Mouse (Mus musculus) limb, embryonic 13.5 days (tissue): ENCODE measurements at regions not wholly inside any gene's neighbourhood (a gene's known extent, or its start where the extent isn't known, plus 50 kb on each side); places are given as distances from the start of the nearest gene placed in this dataset.
A peak's percentile ranks its signal among the peaks of the same experiment; 100 is the strongest.

Experiments
- ATAC-seq: fragments of 200-750 bp; cut with Nextera tagmentation; 2 replicates; pipeline ENCODE4 v1.8.0; 2017; ENCODE audit warnings: low read depth, moderate number of reproducible peaks, moderate TSS enrichment; ENCODE audit not compliant: low FRiP score
- H3K27ac ChIP-seq: fragments of 300-500 bp; sonication (generic); 2 replicates; pipeline ENCODE4 v1.5.1; 2015; ENCODE audit warnings: inconsistent platforms, mild to moderate bottlenecking, moderate library complexity
- H3K27me3 ChIP-seq: fragments of 300-500 bp; sonication (generic); 2 replicates; pipeline ENCODE4 v1.6.1; 2015; ENCODE audit warnings: mild to moderate bottlenecking, inconsistent platforms
- H3K36me3 ChIP-seq: fragments of 300-500 bp; sonication (generic); 2 replicates; pipeline ENCODE4 v1.6.1; 2015; ENCODE audit warnings: inconsistent platforms, mild to moderate bottlenecking, moderate library complexity
- H3K4me1 ChIP-seq: fragments of 300-500 bp; sonication (generic); 2 replicates; pipeline ENCODE4 v1.6.1; 2015; ENCODE audit warnings: inconsistent platforms
- H3K4me2 ChIP-seq: fragments of 300-500 bp; sonication (generic); replicated peaks from 2 replicates; pipeline ENCODE4 v1.6.1; 2015; ENCODE audit warnings: inconsistent platforms, mild to moderate bottlenecking, moderate library complexity
- H3K4me3 ChIP-seq: fragments of 300-500 bp; sonication (generic); 2 replicates; pipeline ENCODE4 v1.5.1; 2015; ENCODE audit warnings: moderate library complexity, mild to moderate bottlenecking, inconsistent platforms
- H3K9ac ChIP-seq: fragments of 300-500 bp; sonication (generic); 2 replicates; pipeline ENCODE4 v1.6.1; 2015; ENCODE audit warnings: mild to moderate bottlenecking, inconsistent platforms
- H3K9me3 ChIP-seq: fragments of 300-500 bp; sonication (generic); 2 replicates; pipeline ENCODE4 v1.6.1; 2016; ENCODE audit warnings: inconsistent platforms
- WGBS: fragments of 180-500 bp; shearing (Covaris S2); methylation state at CpG from one replicate; pipeline ENCODE4 v1.1.7; 2015; 5-methylcytosine and 5-hydroxymethylcytosine counted together

DNA sequence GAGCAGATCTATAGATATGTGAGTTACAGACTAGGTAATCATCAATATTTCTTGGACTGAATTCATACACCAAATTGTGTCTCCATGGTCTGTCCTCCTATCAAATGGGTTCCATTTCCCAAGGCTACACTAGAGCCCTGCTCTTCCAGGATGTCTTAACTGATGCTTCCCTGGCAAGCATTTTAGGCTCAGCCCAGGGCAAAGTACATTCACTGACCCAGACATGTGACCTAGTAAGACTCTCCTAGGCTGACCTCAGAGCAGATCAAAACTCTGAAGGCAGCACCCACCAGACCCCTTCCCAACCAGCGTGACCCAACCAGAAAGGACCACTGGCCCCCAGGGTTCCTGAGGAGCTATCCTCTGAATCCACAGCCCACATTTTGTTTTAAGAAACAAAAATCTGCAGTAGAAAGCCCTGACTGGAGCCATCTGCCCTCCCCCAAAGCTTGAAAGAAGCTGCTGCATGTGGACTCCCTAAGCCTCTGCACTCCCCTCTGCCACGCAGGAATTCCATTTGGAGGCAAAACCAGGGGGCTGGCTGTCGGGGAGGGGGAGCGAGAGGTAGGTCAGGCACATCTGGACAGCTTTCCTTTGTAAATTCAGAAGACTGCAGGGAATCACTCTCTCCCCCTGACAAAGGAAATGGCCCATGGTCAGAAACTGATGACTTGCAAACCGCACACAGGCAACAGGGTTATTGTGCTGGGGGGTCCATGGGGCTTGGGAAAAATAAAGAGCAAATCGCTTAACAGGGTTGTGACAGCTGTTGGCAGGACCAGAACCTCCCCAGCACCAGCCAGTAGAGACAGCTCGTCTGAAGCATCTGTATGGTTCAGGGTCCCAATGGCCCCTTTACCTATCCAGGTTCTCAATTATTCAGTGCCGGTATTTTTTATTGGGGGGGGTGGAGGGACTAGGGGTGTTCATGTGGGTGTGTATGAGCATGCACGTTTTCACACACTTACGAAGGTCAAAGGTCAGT lies 182.0 kb upstream of the Usp24 start:
- peaks cover 32% of the 10 kb centered on the region for H3K4me1 ChIP-seq
- peak overlapping the region; percentile 39; the same call in 1 of the 2 replicates for H3K27ac ChIP-seq
- H3K36me3 ChIP-seq: no peaks in the 10 kb centered on the region
- no peak overlapping the region for H3K9ac ChIP-seq
- 41% methylated on average over 10 of the region's 10 CpGs for WGBS
- ATAC-seq: no peak
- no peak overlapping the region for H3K4me3 ChIP-seq
- no peaks in the 10 kb centered on the region for H3K9me3 ChIP-seq
- H3K27me3 ChIP-seq: no peaks in the 10 kb centered on the region
- H3K4me2 ChIP-seq: no peak overlapping the region

DNA sequence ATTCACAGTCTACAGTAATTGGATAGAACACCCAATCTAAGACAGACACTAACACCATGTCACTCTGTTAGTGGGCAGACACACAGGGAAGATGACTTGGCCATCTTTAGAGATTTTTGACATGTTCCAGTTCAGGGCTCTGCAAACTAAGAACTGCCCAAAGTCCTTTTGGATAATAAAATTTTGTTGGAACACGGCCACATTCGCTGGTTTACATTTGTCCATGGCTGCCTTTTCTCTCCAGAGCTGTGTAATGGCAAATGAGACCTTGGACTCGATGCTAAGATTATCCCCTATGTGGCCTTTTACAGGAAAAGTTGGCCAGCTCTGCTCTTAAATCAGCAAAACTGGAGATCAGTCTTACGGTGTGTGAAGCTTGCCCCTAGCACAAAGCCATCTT lies 173.3 kb upstream of the Usp24 start:
- Histone ChIP-seq H3K9me3 (no peaks in the 10 kb centered on the region), H3K36me3 (no peaks in the 10 kb centered on the region), H3K4me2 (no peak overlapping the region), H3K9ac (no peak overlapping the region), H3K27ac (no peak overlapping the region), H3K27me3 (peaks cover 1% of the 10 kb centered on the region; the same call in 1 of the 2 replicates), H3K4me3 (no peak overlapping the region), H3K4me1 (peaks cover 9% of the 10 kb centered on the region)
- WGBS: 70% methylated on average over 4 of the region's 4 CpGs
- ATAC-seq: no peak; the same call in 1 of the 2 replicates

DNA sequence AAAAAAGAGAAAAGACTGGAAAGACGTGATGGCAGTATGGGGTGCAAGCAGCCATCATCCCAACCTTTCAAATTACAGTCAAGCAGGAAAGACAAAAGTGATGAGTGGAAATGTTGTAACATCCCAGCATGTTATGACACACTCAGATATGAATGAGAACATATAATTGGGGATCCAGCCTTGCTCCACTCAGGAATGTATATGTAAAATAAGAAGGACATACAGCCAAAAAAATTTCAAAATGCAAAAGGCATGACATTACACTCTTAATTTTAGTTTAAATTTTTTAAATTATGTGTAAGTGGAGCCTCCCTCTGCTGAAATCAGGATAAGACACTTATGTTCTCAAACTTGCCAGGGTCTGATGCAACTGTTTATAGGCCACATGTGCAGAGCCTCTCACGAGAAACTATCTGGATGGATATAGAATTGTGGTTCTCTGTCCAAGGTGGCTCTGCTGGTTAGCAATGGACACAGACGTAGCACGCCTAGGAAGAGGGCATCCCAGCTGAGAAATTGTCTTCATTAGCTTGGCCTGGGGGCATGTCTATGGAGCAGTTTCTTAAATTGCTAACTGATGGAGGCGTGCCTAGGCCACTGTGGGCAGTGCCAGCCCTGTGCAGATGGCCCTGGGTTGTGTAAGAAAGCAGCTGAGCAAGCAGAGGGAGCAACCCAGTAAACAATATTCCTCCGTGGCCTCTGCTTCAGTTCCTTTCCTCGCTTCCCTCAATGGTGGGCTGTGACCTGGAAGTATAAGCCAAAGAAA lies 171.5 kb upstream of the Usp24 start:
- no peaks in the 10 kb centered on the region for H3K36me3 ChIP-seq
- H3K4me1 ChIP-seq: peaks cover 14% of the 10 kb centered on the region
- H3K9me3 ChIP-seq: no peaks in the 10 kb centered on the region
- peaks cover 7% of the 10 kb centered on the region; the same call in 1 of the 2 replicates for H3K27me3 ChIP-seq
- H3K4me2 ChIP-seq: no peak overlapping the region
- no peak overlapping the region for H3K27ac ChIP-seq
- WGBS: 79% methylated on average over 7 of the region's 7 CpGs
- ATAC-seq: no peak
- no peak overlapping the region for H3K9ac ChIP-seq
- no peak overlapping the region for H3K4me3 ChIP-seq

DNA sequence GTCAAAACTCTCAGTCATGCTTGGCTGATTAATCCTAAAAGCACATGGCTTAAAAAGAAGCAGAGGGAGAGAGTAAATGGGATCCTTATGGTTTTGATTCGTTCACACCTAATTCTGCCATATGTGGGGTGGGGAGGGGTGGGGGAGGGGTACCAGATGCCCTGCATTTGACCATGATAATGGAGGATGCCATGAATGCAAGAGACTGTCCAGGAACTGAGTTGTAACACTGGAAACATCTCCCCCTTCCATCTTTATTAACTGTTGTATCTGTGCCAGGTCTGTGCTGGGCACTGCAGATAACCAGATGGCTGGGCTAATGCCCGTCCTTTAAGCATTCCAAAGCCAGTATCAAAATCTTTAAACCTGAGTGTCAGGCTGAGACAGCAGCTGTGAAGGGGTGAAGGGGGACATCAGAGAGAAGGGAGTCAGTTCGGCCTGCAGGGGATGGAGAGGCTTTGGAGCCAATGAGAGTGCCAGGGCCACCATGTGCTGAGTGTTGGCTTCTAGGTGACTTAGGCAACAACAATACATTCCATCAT lies 169.0 kb upstream of the Usp24 start:
- H3K9ac ChIP-seq: no peak overlapping the region
- H3K4me3 ChIP-seq: no peak overlapping the region
- no peaks in the 10 kb centered on the region for H3K36me3 ChIP-seq
- WGBS: 44% methylated on average over 3 of the region's 3 CpGs
- H3K4me2 ChIP-seq: no peak overlapping the region
- no peak overlapping the region for H3K27ac ChIP-seq
- H3K4me1 ChIP-seq: peaks cover 32% of the 10 kb centered on the region
- ATAC-seq: no peak
- no peaks in the 10 kb centered on the region for H3K9me3 ChIP-seq
- H3K27me3 ChIP-seq: peaks cover 7% of the 10 kb centered on the region; the same call in 1 of the 2 replicates

DNA sequence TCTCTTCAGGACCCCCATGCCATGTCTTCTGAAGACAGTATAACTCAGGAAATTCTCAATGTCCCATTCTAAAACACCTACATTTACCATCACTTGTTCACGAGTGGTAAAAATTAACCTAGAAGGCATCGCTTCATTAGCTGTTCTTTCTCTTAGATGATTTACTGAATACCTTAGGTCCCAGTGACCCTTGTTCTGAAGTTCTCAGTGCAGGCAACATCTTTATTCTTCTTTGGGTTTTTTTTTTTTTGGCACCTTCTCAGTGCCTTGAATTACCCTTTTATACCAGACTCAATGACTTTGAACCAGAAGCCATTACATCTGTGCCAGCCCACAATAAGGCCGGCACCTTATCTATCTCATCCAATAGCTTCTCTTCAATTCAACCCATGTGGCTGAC lies 167.1 kb upstream of the Usp24 start:
- WGBS: 87% methylated on average over 3 of the region's 3 CpGs
- Histone ChIP-seq H3K9me3 (peaks cover 8% of the 10 kb centered on the region; the same call in 1 of the 2 replicates), H3K4me3 (no peak overlapping the region), H3K4me2 (no peak overlapping the region), H3K4me1 (peaks cover 32% of the 10 kb centered on the region), H3K36me3 (no peaks in the 10 kb centered on the region), H3K9ac (no peak overlapping the region), H3K27ac (no peak overlapping the region), H3K27me3 (peaks cover 7% of the 10 kb centered on the region; the same call in 1 of the 2 replicates)
- ATAC-seq: no peak

DNA sequence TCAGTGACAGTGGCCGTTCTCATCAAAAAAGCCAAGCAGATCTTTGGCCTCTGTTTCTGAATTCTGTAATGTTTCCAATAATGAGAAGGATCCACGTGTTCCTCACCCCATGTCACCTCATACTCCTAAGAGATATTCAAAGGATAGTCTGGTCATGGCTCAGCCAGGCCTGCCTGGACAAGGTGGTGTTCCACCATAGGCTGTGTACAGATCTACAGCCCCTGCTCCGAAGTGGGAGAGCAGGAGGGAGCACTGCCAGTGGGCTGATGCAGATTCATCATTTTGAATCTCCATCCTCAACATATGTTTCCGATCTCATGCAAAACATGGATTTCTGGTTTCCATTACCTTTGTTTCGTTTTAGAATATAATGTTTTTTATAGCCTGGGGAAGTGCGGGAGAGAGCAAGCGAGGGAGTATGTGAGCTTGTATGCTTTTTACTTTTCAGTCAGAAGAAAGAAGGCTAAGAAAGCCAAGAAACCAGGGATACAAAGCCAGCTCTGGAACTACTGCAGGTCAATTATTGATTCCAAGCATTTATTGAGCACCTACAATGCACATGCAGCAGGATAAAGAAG lies 166.5 kb upstream of the Usp24 start:
- no peak overlapping the region for H3K4me3 ChIP-seq
- H3K9me3 ChIP-seq: peaks cover 8% of the 10 kb centered on the region; the same call in 1 of the 2 replicates
- peaks cover 7% of the 10 kb centered on the region; the same call in 1 of the 2 replicates for H3K27me3 ChIP-seq
- peak; percentile 55; the same call in 1 of the 2 replicates for ATAC-seq
- no peaks in the 10 kb centered on the region for H3K36me3 ChIP-seq
- WGBS: 48% methylated on average over 7 of the region's 7 CpGs
- H3K4me2 ChIP-seq: no peak overlapping the region
- peaks cover 32% of the 10 kb centered on the region for H3K4me1 ChIP-seq
- H3K27ac ChIP-seq: peak overlapping the region; percentile 63; the same call in 1 of the 2 replicates
- no peak overlapping the region for H3K9ac ChIP-seq

DNA sequence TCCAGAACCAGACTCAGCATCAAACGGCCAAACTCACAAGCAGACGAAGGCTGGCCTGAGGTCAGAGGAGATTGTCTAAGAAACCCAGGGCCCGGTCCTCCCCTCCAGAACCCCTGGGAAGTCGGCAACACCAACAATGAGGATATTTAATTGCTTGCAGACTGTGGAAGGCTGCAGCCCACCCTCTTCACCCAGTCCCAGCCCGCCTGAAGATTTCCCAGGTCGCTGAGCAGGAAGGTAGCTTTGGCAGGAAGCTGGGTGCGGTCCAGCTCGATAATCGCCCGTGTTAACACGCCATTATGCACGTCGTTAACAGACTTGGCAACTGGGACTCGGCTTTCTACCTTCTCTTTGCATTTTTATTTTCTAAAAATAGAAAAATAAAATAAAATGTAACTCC lies 165.2 kb upstream of the Usp24 start:
- 25% methylated on average over 14 of the region's 14 CpGs for WGBS
- H3K4me2 ChIP-seq: 0 out of 2 replicates have a peak overlapping the region, but pooled peaks have one; percentile 11
- peak overlapping the region; percentile 63; the same call in 1 of the 2 replicates for H3K27ac ChIP-seq

DNA sequence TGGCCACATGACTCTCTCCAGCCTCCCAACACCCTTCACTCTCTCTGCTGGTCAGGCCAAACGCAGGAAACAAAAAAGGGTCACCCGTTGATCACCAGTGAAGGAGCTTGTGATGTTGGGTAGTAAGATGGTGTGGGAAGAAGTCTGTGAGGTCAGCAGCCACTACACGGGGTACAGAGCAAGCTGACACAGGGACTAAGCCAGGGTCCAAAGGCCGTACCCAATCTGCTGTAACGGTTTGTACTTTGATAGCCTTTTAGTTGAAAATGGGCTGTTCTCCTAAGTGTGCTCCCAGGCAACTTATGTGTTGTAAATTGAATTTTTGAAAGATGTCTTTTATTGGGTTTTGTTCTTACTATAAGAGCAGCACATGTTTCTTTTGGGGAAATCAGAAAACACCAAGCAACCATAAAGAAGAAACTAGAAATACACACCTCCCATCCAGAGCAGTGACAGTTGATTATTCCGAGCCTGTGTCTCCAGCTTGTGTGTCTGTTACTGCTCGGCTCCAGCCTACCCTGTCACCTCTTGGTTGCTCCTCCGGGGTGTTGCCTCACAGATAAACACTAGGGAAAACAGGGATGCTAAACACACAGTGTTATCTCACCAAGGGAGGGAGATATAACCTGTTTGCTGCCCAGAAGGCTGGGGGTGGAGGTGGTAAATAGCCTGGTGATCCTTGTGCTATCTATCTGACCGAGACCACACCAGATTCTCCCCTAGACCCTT lies 158.4 kb upstream of the Usp24 start:
- Histone ChIP-seq H3K27ac (no peak overlapping the region), H3K4me2 (no peak overlapping the region), H3K4me3 (no peak overlapping the region), H3K27me3 (peaks cover 13% of the 10 kb centered on the region; the same call in 1 of the 2 replicates), H3K4me1 (0 out of 2 replicates have a peak, but pooled peaks cover 2% of the 10 kb centered on the region), H3K36me3 (no peaks in the 10 kb centered on the region), H3K9me3 (peaks cover 7% of the 10 kb centered on the region; the same call in 1 of the 2 replicates), H3K9ac (no peak overlapping the region)
- no peak for ATAC-seq
- WGBS: 79% methylated on average over 9 of the region's 9 CpGs

More for the DNA sequence above, 165.2 kb upstream of the Usp24 start:
- Histone ChIP-seq H3K4me1 (peaks cover 32% of the 10 kb centered on the region), H3K9ac (no peak overlapping the region), H3K27me3 (peaks cover 7% of the 10 kb centered on the region; the same call in 1 of the 2 replicates), H3K36me3 (no peaks in the 10 kb centered on the region), H3K4me3 (no peak overlapping the region), H3K9me3 (peaks cover 11% of the 10 kb centered on the region; the same call in 1 of the 2 replicates)
- no peak for ATAC-seq

DNA sequence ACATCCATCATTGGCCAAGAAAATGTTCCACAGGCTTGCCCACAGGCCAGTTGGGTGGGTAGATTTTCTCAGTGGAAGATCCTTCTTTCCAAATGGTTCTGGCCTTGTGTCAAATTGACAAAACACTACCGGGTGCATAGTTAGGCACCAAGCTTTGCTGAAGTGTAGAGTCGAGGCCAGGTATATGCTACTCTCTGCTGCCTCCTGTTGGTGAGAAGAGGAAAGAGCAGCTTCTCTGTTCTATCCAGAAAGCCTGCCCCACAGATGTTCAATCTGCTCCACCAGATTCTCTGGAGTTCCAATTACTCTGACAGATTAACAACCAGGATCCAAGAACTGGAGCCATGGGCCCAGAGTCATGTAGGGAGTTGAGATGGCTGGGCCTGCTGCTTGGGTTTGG lies 154.4 kb upstream of the Usp24 start:
- no peak overlapping the region for H3K27ac ChIP-seq
- no peak overlapping the region for H3K9ac ChIP-seq
- peaks cover 11% of the 10 kb centered on the region; the same call in 1 of the 2 replicates for H3K27me3 ChIP-seq
- WGBS: 43% methylated on average over 2 of the region's 2 CpGs
- H3K36me3 ChIP-seq: no peaks in the 10 kb centered on the region
- H3K4me3 ChIP-seq: no peak overlapping the region
- 0 out of 2 replicates have a peak, but pooled peaks cover 2% of the 10 kb centered on the region for H3K4me1 ChIP-seq
- peaks cover 4% of the 10 kb centered on the region; the same call in 1 of the 2 replicates for H3K9me3 ChIP-seq
- no peak overlapping the region for H3K4me2 ChIP-seq
- no peak; the same call in 1 of the 2 replicates for ATAC-seq

DNA sequence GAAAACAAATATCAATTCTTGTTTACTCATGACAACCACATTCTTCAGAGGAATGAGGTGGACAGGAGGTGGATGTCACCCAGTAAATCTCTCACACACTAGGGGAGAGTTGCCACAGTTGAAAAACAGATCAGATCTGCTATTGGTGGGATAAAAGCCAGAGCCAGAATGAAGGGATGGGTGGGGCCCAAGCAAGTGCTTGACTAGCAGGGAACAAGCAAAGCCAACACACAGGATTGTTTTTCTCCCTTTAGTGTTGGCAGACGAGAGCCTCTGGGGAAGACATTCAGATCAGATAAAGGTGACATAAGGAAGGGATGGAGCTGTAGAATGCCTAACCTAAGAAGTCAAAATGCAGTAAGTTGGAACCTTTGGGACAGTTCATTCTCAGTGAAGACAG lies 153.5 kb upstream of the Usp24 start:
- no peak for ATAC-seq
- Histone ChIP-seq H3K9ac (no peak overlapping the region), H3K9me3 (peaks cover 4% of the 10 kb centered on the region; the same call in 1 of the 2 replicates), H3K4me3 (no peak overlapping the region), H3K27me3 (peaks cover 3% of the 10 kb centered on the region; the same call in 1 of the 2 replicates), H3K27ac (no peak overlapping the region), H3K4me2 (no peak overlapping the region), H3K36me3 (no peaks in the 10 kb centered on the region), H3K4me1 (peaks cover 10% of the 10 kb centered on the region)
- WGBS: 69% methylated on average over 1 of the region's 1 CpGs

DNA sequence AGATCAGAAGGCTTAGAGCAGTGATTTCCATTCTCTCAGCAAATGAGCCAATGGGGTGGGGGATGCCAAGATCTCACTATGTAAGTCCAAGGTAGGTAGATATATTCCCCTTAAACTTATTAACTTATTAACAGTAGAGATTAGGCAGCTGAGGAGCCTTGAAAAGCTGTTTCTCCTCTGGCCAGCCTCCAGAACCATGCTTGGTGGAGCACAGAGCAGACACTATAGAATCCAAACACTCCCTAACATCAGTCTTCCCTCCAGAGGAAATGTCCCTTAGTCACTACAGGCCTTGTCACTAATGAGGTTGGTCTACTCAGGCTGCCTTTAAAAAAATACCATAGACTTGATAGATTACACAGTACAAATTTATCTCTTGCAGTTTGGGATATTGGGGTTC lies 152.8 kb upstream of the Usp24 start:
- H3K36me3 ChIP-seq: no peaks in the 10 kb centered on the region
- H3K27me3 ChIP-seq: peaks cover 3% of the 10 kb centered on the region; the same call in 1 of the 2 replicates
- H3K9me3 ChIP-seq: peaks cover 4% of the 10 kb centered on the region; the same call in 1 of the 2 replicates
- H3K4me2 ChIP-seq: no peak overlapping the region
- H3K9ac ChIP-seq: no peak overlapping the region
- H3K4me3 ChIP-seq: no peak overlapping the region
- peaks cover 17% of the 10 kb centered on the region for H3K4me1 ChIP-seq
- H3K27ac ChIP-seq: no peak overlapping the region
- ATAC-seq: no peak
